Mouse (Mus musculus): ENCODE results near the gene Rnd3. TPM values are rescaled to one million over a fixed set of nuclear protein-coding genes. Genes with fewer than 3 reads are reported as not detected.

Gene Rnd3
- total RNA-seq (2022), result 10 to 100 TPM; 30.0 to 44.0 (median 34.4) TPM

DNA sequence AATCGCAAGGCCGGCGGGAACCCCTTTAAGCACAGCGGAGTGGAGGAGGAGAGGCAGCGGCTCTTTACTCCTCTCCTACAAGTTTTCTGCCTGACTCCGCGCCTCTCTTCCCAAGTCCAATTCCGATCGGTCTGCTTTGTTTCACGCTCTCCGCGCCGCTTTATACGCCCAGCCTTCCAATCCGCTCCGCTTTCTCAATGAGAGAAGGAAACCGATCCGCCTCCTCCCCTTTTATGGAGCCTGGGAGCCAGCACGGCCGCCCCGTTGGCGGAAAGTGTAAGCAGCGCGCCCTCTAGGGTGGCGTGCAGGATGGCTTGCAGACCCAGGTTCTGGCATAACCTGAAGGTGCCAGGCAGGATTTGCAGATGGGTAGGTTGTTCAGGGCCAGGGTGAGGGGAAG is at the start of gene Rnd3:
Gene Rnd3 (minus strand): TSS at position 137 of the 400 bp plus-strand sequence.
- peak; percentile 95 for DNase-seq

DNA sequence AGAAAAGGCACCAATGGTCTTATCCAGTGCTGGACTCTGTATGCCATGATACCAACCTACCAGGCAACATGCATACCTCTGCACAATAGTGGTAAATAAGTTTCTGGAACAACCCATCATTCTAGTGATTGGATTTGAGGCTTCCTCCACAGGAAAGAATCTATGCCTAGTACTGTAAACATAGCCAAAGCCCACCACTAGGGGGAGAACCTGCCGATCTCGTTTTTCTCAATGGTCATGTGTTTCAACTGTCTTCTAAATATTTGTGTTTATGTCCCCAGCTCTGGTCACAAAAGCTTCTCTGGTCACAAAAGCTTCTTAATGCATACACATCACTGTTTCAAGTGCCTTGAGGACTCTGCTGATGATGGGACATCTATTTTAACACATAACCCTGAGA is 43.4 kb upstream of the Rnd3 start:
- DNase-seq, result no peak

DNA sequence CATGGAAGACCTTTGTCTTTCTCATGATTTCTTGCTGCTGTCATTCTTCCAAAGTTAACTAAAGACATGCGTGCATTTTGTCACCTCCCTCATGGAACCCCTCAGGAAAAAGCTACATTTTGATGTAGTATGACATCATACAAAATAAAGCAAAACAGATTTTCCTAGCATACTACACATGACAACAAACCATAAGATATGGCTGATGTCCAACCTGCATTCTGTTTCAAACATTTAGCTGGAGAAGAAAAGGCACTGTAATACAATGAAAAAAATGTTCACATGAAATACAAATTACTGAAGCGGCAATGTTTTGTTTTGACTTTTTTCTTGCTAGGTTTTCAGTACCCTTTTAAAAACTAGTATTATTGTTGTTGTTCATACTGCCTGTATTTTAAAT is 36.9 kb upstream of the Rnd3 start:
- no peak for DNase-seq

DNA sequence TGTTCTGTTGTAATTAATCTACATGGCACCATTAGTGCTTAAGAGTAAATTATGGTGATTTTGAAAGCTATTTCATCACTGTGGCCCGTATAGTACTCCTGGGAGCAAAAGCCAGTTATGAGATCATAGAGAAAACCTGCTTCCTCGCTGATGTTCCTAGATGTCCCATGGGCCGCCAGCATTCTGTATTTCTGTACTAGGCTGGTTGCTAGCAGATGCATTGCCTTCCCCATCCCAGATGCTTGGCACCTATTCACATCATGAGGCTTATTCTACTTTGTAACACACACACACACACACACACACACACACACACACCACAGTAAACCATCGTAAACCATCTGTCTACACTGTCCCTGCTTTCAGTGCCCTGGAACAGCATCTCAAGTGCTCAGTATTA is 34.1 kb upstream of the Rnd3 start:
- no peak for DNase-seq

DNA sequence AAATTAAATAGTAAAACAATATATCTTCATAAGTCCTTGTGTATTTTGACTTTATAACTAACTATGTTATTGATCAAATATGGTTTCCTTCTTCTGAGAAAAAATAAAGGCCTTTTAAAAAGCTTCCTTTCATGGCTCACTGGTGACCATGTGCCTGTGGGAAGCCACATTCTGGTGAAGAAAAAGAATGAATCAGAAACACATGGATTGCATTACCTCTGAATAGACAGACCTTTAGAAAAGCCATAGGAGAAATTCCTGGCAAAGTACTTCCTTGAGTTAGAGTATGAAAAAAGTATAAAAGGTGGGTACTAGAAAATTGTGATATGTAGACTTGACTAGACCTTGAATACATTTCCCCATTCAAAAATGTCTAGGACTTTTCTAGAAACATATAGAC is 32.5 kb upstream of the Rnd3 start:
- no peak for DNase-seq

DNA sequence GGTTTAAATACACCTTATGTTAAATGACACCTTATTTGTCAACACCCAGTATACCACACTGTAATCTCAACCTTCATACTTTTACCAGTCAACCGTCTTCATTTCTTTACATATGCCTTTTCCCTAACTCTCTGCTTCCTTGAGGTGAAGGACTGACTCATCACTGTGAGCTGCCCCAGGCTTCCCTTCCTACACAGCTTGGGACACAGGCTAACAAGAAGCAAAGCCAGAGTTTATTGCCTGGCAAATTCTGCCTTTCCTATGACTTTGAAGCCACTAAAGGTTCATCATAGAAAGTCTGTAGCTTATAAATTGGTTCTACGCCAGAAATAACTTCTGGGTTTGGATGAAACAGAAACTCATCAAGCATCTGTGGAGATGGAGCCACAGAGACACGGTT is 30.2 kb upstream of the Rnd3 start:
- DNase-seq, result no peak

DNA sequence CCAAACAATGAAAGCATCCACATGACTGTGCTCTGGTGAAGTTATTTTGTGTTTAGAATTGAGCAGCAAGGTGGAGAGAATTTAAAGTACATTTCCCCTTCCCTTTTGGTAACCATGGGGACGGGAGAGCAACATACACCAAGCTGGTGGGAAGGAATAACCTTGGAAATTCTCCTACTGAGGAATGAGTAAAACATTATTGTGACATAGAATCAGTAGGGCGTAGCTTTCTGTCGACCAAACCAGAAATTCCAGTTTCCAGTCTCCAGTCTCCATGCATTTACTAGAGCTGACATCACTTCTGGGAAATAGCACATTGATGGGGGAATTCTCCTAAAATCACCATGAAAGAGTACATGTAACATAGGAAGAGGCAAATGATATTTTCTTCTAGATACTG is 28.7 kb upstream of the Rnd3 start:
- no peak for DNase-seq

DNA sequence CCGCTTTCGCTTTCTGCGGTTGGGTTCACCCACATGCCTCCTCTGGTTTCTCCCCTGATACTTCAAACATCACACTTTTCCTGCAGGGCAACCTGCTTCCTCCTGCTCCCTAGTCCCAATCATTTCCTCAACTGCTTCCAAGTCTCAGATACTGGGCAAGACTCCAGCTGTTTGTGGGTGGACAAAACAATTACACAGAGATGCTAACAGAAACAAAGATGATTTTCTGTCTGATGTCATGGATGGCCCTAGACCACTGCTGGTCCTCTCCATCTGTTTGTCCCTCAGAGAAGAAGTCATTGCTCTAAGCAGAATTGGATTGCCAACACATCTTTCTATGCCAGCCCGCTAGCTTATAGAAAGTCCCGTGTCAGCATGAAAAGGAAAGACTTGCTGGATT is 26.4 kb upstream of the Rnd3 start:
- DNase-seq, result no peak

DNA sequence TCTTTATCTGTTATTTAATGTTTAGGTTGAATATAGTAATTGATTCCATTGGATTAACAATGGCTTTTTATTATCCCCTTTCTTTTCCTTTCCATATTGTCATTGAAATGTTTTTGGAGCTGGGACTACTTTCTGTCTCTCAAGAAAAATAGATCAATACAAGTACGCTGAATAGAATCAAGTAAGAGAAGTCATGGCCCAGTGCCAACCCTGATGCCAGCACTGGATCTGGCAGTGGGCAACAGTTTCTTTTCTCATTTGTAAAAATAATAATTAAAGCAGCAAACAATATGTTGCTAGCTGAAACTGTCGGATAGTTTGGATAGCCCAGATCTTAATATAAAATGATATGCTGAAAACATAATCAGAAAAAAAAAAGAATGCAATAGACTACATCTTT is 12.2 kb upstream of the Rnd3 start:
- DNase-seq, result no peak

DNA sequence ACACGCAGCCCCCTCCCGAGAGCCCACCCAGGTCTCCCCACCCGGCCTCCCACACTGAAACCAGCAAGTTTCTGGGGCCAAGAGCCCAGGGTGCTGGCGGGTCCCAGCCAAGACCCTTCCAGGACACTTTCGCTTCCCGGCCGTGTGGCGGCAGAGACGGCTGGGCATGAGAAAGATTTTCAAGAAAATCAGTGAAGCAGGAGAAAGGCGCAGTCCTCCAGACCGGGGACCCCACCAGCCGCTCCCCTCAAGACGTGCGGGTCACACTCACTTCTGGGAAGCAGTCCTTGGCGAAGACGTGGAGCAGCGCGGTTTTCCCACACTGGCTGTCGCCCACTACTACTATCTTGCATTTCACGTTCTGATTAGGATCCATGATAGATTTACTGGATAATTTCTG is 457 bp downstream of the Rnd3 start:
- DNase-seq, result peak; percentile 25

DNA sequence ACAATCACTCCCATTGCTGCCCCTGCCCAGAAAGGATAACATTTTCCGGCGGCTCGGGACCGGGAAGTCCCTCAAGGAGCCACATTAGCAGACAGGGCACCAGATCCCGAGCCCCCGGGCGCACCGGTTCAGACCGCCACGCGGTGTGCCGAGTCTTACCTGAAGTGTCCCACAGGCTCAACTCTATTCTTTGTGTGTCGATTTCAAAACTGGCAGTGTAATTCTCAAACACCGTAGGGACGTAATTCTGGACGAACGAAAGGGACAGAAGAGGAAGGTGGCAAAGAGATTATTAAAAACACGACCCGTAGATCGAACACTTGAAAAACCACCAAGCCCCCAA is 875 bp downstream of the Rnd3 start:
- DNase-seq, result no peak

DNA sequence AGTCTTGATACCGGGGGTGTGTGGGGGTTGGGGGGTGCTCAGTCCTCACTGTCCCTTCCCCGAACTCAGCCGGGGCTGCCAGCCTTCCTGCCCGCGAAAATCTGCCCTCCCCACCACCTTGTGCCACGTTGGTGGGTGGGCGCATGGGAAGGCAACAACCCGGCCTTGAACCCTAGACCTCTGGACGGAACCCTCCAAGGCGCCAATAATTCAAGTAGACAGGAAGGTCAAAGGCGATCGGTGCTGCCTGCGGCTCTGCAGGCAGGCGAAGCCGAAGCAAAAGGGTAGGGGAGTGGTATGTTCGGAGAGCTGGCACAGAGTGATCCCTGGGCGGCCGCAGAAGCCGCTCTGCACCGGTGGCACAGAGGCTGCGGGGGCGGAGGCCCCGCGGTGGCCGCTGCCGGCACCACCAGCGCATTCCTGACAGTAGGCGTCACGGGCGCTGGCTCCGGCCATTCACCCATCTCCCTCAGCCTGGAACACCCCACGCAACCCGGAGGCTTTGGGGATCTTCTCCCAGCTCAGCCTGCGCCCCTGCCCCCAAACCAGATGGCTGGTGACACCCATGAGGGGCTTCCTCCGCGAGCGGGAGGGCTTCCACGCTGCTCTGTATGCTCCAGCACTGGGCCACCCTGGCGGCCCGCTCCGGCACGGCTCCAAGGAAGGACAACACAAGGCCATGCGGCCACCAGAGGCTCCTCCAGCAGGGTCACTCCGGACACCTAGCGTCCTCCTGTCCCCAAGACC is 1.4 kb downstream of the Rnd3 start:
- DNase-seq, result peak; percentile 74

DNA sequence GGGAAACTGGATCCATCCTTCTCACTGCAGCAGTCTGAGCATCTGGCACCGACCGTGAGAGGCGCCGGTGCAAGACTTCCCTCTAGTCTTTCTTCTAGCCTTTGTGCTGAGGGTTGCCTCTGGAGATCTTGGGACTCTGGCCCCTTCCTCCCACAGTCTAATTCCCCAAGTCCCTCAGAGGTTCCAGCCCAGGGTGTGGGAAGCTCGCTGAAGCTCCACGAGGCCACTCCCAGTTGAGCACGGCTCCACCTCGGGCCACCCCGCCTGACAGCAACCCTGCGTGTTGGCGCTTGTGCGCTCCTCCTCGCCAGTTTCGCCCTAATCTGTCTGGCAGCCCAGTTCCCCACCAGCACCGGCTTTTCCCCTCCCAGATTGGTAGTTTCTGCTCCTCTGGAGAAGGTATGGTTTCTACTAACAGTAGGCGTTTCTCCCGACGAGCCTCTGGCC is 2.0 kb downstream of the Rnd3 start:
- peak; percentile 78 for DNase-seq

DNA sequence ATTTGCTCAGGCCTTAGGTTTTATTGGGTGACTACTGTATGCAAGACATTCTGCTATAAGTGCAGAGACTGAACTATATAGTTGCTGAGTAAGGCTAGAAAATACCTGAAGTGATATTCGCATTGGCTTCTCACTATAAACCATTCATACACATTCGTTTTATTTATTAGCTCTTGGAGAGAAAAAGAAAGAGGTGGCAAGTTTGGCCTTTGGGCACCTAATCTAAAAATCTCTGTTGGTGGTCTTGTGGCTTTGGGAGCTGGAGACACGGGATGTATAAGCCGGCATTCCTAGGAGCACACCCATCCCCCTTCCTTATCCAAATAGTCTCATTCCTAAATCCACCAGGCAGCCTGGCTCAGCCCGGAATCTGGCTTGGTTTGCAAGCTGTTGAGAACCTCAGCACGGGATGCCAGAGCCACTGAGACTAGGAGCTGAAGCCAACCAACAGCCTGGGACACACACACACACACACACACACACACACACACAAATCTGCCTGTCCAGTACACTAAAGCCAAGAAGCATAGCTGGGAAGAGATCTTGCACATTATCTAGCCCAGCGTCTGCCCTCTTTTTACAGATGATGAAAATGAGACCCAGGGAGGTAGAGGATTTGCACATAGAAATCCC is 3.0 kb downstream of the Rnd3 start:
- no peak for DNase-seq

DNA sequence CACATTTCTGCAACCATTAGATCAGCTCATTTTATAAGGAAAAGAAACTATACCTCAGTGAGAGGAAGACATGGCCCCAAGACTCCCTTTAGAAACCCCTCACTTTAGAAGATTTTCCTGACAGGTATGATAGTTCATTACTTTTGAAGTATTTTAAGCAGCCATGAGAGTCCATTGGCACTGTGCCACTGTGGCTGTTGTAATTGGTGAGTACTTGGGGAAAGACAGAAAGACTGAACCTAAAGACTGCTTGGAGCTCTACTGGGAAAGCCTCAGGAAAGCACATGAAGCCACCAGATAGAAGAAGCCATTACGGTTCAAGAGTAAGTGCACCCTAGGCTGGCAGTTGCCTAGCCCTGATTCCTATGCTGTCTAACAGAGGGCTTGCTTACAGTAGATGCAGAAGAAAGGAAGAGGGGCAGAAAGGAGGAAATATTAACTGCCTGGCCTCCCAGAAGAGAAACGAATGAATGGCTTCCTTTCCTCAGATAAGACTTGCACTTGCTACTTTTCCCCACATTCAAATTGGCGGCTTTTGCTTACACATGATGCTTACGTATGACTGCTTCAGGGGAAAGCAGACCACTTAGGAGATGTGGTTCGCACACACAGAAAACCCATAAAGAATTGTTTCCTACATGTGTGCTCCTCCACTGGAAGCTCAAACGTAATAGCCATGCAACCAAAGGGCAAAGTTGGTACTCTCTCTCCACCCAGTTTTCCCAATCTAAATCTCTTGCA is 4.4 kb downstream of the Rnd3 start:
- no peak for DNase-seq

DNA sequence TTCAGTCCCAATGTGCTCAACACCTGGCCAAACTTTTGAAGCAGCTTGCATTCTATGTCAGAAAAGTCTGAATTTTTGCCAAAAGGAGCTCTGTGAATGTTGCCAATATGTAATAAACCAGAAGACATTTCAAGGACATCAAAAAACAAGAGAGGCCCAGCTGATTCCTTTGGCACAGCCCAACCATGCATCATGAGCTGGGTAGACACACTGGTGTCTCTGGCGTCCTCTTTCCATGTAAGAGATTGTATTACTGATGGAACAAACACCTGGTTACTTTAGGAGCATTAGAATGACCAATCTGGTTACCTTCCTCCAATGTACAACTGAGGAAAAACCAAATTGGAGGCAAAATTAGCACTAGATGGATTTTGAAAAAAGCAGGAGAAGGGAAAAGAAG is 6.5 kb downstream of the Rnd3 start:
- peak; percentile 45 for DNase-seq

DNA sequence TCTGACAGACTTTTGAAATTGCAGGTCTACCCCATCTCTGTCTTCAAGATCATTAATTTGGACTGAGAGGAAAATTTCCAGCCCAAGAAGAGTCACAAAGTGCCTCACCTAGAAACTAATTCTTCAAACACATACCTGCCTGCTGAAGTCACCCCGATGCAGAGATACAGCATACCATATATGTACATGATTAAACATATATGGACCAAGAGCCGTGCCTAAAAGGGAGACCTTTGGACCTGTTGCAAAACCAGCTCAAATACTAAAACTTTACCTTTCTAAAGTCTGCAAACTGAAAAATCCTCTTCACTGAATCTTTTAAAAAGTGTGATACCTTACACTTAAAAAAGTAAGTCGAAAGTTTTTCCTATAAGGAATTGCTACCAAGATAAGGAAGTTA is 7.6 kb downstream of the Rnd3 start:
- no peak for DNase-seq

DNA sequence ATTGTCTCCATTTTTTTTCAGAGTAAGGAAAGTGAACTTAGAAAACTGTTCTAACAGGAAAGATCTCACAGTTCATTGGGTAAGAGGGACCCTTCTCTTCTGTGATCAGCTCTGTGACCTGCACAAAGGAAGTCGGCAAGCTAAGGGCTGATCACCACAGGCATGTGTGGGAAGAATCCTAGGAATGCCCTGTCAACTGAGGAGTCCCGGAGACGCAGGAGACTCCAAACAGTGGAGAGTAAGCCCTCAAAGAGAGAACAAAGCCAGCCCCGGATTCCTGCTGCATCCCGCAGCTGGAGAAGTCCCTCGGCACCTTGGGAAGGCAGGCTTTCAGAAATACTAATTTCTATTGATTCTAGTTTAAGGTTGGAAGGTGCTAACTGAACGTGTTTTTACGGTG is 8.4 kb downstream of the Rnd3 start:
- DNase-seq, result no peak

DNA sequence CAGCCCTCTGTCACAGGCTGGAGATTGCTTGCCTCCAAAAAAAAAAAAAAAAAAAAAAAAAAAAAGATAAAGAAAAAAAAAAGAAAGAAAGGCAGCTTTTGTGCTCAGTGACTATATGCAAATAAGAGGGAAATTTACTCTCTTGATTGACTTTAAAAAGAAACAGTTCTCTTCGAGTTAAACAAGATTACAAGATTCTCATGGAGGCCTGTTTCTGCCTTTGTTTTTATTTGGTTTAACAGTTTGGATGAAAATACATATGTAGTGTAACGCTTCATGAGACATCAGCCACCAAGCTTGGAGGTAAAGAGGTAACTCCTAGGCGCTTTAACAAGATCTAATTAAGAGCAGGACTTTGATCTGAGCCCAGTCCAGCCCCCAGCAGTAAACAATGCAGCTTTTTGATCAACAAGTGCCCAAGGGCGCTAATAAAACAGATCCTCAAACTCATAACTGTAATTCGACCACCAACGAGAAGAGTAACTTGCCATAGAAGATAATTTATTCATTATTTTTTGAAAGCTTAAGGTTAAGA is 8.9 kb downstream of the Rnd3 start:
- no peak for DNase-seq

DNA sequence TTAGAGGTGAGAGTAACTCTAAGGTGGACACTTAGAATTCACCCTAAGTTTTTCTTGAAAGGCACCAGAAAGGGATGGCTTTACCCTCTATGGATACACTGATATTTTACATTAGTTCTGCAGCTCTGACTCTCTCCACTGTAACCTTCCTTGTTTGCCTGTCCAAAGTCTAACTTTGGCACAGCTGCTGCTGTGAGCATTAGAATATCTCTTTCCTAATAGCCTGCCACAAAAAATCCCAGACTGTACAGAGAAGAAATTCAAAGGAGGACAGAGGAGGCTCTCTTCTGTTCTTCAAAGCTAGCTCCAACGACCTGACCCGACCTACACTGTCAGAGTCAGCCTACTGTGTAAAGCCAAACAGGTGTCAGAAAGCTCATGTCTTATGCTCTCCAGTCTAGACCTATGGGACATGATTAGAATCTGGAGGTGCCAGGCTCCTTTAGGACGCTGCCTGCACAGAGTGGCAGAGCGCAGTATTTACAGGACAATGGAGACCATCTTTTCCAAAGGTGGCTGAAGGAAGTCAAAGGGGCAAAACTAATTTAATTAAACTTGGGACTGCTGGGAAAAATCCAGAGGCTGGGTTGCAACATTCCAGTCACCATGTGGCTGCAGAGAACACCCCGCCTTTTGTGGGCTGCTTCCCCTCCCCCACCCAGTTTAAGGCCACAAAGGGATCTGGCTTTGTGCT is 9.5 kb downstream of the Rnd3 start:
- DNase-seq, result no peak

DNA sequence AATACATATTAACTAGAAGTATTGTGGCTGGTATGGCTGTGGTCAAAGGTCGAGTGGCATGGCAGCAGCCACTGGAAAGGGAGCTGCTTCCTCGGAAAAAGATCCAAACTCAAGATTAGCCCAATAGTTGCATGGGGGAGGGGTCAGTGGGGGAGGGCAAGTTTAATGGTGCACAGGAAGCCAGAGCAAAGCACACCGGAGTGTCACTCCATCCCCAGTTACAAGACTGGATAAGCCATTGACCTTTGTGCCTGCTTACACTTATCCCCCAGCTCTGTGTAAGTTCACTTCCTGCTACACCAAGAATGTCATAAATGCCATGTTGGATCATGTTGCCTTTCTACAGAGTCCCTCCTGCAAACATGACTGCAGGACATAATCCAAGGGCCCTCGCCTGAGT is 11.2 kb downstream of the Rnd3 start:
- no peak for DNase-seq

DNA sequence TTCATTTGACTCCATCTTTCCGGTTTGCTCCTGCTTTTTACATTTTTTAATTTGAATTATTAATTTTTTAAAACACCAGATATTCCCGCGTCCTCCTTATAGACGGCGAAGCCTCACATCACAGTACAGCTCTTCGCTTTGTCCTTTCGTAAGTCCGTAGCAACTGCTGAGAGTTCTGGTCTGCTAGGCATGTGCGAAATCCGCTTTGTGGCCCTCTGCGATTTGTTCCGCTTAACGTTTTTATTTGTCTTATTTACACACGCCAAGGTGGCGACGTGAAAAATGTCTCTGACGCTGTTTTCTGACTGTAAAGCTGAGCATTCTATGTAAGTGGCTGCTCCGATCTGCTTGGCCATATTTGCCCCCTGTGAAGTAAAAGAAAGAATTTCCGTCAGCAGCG is 16.7 kb downstream of the Rnd3 start:
- DNase-seq, result no peak

DNA sequence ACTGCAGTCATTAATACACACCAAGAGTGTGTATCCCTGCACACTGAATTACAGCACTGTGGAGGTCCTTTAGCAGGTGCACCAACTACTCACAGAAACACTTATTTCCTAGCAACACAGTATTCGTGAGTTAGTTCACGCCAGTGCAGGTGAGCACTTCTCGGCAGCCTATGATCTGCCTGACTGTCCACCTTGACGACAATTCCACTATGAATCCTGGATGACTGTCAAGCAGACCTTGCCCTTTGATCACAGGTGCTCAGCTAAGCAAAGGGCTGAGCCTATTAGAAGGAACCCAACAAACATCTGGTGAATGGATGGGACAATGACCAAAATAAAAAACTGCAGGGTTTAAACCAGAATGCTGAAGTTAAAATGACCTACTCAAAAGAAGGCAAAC is 20.8 kb downstream of the Rnd3 start:
- no peak for DNase-seq
